Mouse (Mus musculus): ENCODE data around the gene Nedd9.

GRCm38 (mm10) chr13:41386581-41386980 lies 100.6 kb downstream of the Nedd9 start:
- no peak for TF ChIP-seq GATA1 (IDR thresholded peaks at IDR 0.05; ENCODE audit: borderline replicate concordance, low read length)
- no peak for TF ChIP-seq FLI1 (IDR thresholded peaks at IDR 0.05; ENCODE audit: low read length)

Data from megakaryocyte, embryonic 14.5 days (primary cell).